Mouse (Mus musculus) megakaryocyte progenitor cell, adult 5-6 weeks (primary cell): Measurements from ENCODE around the gene Cass4. TPM values are rescaled to one million over a fixed set of nuclear protein-coding genes. Genes with fewer than 3 reads are reported as not detected.

ENCODE experiments used
- ATAC-seq: replicated peaks from 2 replicates; pipeline ENCODE4 v1.8.0; 2016; ENCODE audit warnings: mild to moderate bottlenecking, moderate TSS enrichment, inconsistent platforms; ENCODE audit not compliant: poor library complexity
- total RNA-seq, 2 experiments: library from RNA; stranded (forward) in 1 of 2; stranded (reverse) in 1 of 2; fragments of 157-497, 149-512 nt in 1 of 2; fragments of 200-1000 nt in 1 of 2; gene quantifications; 2 replicates each; pipeline versions ENCODE4 v1.2.3 to v1.2.4; 2015 to 2017

The Cass4 gene
- total RNA-seq (2015) (1.4 and 2.1 TPM in 2 replicates), total RNA-seq (2017) (1.00 and 2.1 TPM in 2 replicates)

DNA sequence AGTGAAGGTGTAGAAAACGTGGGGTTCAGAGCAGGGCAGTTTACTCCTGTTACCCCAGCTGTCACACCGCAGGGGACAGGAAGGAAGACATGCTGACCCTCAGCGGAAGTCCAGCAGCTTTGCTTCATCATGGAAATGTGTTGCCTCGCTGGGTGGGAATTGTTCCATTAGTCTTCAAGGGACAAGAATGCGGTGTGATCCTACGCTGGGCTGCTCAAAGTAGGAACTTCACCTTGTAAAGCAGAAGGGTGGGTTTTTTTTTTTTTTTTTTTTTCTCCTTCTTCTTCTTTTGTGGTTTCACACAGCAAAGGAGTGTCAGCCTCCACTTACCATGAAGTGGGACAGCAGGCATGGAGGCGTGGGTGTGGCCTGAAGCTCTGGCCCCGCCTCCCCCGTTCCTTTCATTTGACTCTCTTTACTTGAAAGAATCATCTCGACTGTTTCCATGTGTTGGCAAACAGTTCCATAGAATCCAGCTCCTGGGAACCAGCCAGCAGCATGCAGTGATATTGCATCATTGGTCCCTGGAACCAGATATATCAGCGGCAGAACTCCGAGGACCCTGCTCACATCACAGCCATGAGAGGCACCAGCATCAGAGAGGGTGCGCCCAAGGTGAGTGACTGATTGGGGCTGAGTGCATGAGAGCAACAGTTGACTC, at the start of gene Cass4:
TSS of gene Cass4 (plus strand) at position 404 of the 661 bp plus-strand sequence.
- peak; percentile 81 for ATAC-seq

DNA sequence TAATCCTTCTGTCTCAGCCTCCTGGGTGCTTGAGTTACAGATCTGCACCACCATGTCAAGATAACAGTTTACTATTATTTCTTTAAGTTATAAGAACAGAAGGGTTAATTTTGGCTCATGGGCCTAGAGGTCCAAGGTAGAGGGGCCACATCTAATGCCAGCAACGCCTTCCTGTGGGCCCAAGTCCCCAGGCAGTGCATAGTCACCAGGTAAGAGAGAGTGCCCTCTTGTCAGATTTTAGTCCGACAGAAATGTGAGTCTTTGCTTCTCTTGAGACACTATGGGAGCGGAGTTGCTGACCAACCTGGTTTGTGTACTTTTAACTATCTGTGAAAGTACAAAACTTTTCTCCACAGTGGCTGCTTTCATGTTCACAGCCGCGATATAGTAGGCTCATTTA, 48.9 kb upstream of the Cass4 start:
- ATAC-seq, result no peak

DNA sequence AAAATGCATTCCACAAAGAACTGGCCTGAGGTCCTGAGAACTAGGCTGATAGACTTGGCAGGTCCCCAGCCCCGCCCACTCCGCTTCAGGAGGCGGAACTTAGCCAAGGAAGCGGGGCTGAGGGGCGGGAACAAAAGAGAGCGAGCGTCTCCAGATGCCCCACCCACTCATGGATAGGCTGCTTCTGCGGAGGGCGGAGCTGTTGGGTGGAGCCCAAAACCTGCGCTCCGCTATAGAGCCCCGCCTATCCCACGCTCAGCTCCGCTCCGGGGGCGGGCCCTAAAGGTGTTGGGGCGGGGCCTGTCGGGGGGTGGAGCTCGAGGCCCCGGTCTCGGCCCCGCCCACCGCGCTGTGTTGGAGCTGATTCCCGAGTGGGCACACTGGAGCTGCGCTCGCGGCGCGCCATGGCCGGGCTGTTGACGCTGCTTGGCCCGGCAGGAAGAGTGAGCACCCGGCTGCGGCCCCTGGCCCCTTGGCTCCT, 48.3 kb upstream of the Cass4 start, which contains the start of gene Fam210b:
TSS of gene Fam210b (plus strand) at position 308 of the 481 bp plus-strand sequence.
- peak; percentile 77 for ATAC-seq

- peak; percentile 7 for ATAC-seq
These were observed 47.3 kb upstream of the Cass4 start for GRCm38 (mm10) chr2:172346034-172346929.

- peak; percentile 9 for ATAC-seq
These were observed 46.5 kb upstream of the Cass4 start for GRCm38 (mm10) chr2:172346933-172347611.

GRCm38 (mm10) chr2:172348297-172348950, 45.2 kb upstream of the Cass4 start:
- peak; percentile 43 for ATAC-seq

- ATAC-seq, result no peak
These were observed 43.8 kb upstream of the Cass4 start for GRCm38 (mm10) chr2:172349776-172350175.

- ATAC-seq, result no peak
These were observed 42.8 kb upstream of the Cass4 start for GRCm38 (mm10) chr2:172350773-172351172.

DNA sequence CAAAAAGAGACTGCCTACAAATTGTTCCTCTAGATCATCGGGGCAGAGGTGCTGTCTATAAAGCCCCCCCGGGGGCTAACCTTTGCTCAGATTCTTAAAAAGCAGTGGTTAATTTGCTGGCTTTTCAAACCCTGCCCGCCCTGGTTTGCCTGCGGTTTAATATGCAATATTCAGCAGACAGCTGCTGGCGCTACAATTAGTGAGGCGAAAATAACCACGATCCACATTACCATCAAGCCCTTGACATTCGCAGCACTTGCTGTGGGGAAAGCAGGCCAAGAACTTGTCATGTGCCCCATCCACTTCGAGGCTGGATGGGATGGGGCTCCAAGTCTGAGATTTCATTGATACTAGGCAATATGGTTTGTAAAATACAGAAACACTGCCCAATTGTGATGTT, 40.4 kb upstream of the Cass4 start:
- ATAC-seq, result no peak

- no peak for ATAC-seq
These were observed 38.8 kb upstream of the Cass4 start for GRCm38 (mm10) chr2:172354761-172355160.

GRCm38 (mm10) chr2:172355833-172356232, 37.8 kb upstream of the Cass4 start:
- ATAC-seq, result no peak

DNA sequence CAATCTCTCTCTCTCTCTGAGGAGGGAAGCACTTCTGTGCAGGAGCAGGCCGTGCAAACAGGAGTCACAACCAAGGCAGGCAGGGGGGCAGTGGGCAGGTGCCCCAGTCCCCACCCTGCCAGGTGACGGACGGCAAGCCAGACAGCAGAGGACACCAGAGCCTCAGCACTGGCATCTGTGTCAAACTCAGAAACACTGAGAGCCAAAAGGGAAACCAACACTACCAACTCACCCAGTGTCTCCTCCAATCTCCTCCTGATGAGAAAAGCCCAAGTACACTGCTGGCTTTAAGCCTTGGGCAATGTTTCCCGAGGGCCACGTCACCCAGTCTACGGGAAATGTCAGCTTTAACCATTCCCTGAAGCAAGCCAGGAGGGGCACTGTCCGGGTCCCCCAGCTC, 30.4 kb upstream of the Cass4 start:
- ATAC-seq, result no peak

DNA sequence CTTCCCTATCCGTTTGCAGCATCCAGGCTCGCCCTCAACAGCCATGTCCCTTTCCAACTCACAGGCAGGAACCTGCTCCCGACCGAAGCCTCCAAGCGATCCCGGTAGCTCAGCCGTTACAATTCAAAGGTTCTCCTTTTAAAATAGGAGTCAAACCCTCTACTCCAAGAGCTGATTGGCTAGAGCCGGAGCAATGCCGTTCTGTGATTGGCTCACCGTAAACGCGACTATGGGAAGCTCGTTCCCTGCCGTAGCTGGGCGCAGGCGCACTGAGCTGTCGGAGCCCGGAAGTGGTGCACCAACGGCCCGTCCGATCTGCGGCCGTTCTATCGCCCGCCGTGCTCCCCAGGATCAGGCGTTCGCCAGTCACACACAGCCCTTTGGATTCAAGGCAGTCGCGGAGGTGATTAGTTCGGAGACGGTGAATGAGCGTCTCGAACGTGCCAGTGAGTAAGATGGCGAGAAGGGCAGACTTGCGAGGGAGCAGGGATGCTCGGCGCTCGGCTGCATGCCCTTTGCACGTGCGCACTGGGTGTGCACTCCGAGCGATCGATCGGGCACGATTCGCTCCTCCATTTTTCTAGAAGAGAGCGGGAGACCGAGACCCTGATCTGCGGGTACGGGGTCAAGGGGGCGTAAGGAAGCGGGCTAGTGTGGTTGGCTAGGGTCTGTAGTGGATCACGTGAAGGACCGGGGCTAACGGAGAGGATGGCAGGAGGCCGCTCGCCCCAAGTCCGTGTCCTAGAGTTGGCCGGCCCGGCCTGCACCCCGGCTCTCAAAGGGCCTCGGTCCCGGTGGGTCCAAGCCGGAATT, 23.0 kb upstream of the Cass4 start, which contains the start of the genes Aurka and Cstf1:
TSS of gene Aurka (minus strand) at position 125 of the 813 bp plus-strand sequence.
TSS of gene Cstf1 (plus strand) at position 271 of the 813 bp plus-strand sequence.
- ATAC-seq, result peak; percentile 88

DNA sequence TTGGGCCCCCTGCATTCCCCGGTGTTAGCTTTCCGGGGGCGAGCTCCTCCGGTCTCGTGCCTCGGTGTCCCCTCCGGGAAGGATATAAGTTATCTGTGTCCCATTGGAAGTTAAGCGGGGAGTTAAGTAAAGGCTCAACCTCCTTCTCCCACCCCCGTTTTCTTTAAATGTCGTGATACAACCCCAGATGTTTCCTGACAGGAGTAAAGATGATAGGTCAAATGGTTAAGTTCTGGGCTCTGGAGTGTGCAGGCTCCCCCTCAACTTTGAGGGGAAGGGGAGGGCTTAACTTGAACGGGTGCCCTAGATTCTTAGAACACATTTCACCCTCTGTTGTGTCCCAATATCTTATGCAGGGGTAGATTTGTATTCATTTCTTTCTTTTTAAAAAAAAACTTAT, 22.3 kb upstream of the Cass4 start:
- ATAC-seq, result no peak

GRCm38 (mm10) chr2:172376551-172376950, 17.0 kb upstream of the Cass4 start:
- ATAC-seq, result no peak

DNA sequence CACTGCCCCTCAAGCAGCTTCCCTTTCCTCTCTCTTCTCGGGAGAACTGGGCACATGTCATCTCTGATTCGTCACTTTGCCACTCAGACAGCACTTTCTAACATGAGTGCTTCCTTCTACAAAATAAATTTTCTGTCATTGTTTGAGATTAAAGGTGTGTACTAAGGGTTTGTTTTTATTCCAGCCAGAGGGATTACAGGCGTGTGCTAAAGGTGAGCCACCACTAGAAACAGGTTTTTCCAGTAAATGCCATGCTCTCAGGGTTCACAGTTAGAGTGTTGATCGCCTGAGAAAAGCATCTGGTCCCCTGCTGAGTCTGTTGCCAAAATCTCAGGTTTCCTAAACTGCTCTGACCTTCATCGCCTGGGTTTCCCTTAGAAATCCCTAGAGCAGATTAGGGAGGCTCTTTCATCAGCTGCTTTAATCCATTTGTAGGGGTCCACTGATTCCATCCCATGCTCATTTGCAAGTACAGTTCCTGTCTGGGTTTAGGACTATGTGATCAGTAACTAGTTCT, 16.5 kb upstream of the Cass4 start:
- no peak for ATAC-seq

DNA sequence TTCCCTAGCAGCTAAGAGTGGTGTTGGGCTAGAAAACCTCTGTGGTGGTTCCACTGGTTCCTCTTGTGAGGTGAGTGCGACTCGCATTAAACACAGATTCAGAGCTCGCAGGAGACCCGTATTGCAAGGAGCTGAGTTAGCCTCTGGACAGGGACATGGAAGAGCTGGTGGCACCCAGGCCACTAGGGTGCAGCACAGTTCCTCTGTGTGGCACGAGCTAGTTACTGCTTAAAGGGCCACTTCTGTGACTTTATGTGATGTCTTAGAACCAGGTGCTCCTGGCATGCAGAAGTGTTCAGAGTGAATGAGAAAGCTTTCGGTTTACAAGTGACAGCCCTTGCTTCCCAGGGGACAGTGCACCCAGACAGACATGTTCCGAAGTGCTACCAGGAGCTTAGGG, 15.3 kb upstream of the Cass4 start:
- ATAC-seq, result peak; percentile 85

DNA sequence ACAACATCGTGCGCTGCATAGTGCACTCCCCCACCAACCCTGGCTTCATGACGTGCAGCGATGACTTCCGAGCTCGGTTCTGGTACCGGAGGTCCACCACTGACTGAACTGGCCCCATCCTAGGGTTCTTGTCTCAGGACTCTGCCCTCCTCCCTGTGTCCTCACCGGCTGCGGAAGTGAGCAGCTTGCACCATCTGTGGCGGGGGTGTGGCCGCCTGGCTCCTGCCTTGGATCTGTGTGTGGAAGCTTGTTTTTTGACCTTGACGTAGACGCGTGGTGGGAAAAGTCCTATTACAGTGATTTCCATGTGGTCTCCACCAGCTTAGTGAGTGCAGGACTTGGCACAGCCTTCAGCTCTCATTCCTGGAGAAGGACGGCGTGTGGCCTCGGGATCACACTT, 13.1 kb upstream of the Cass4 start:
- ATAC-seq, result no peak

- ATAC-seq, result no peak
These were observed 12.3 kb upstream of the Cass4 start for GRCm38 (mm10) chr2:172381341-172381740.
